Mouse (Mus musculus) limb, embryonic 14.5 days (tissue): ENCODE measurements around the gene Fam167b. TPM values are rescaled to one million over a fixed set of nuclear protein-coding genes. Genes with fewer than 3 reads are reported as not detected.
A peak's percentile ranks its signal among the peaks of the same experiment; 100 is the strongest.

Source experiments
- ATAC-seq: fragments of 200-750 bp; cut with Nextera tagmentation; 2 replicates; pipeline ENCODE4 v1.8.0; 2017; ENCODE audit warnings: low read depth, moderate number of reproducible peaks, moderate TSS enrichment; ENCODE audit not compliant: low FRiP score
- DNase-seq: peaks from one replicate; pipeline ENCODE4 v3.0.0-alpha.2; 2015; ENCODE audit warnings: low spot score
- H3K27ac ChIP-seq: fragments of 300-500 bp; sonication (generic); replicated peaks from 2 replicates; pipeline ENCODE4 v1.5.1; 2014; ENCODE audit warnings: low read depth, mild to moderate bottlenecking, low read length, moderate library complexity, mixed read lengths
- H3K27me3 ChIP-seq: fragments of 300-500 bp; sonication (generic); 2 replicates; pipeline ENCODE4 v1.6.1; 2014; ENCODE audit warnings: low read length, mixed read lengths; ENCODE audit not compliant: control insufficient read depth, insufficient read depth
- H3K36me3 ChIP-seq: fragments of 300-500 bp; sonication (generic); 2 replicates; pipeline ENCODE4 v1.6.1; 2014; ENCODE audit warnings: mild to moderate bottlenecking, low read length, moderate library complexity, mixed read lengths; ENCODE audit not compliant: control insufficient read depth, insufficient read depth
- H3K4me1 ChIP-seq: fragments of 300-500 bp; sonication (generic); 2 replicates; pipeline ENCODE4 v1.6.1; 2014; ENCODE audit warnings: antibody characterized with exemption, low read length, mixed read lengths; ENCODE audit not compliant: control insufficient read depth, insufficient read depth
- H3K4me2 ChIP-seq: fragments of 300-500 bp; sonication (generic); replicated peaks from 2 replicates; pipeline ENCODE4 v1.6.1; 2014; ENCODE audit warnings: low read depth, mild to moderate bottlenecking, low read length, moderate library complexity; ENCODE audit not compliant: severe bottlenecking
- H3K4me3 ChIP-seq: fragments of 300-500 bp; sonication (generic); replicated peaks from 2 replicates; pipeline ENCODE4 v1.5.1; 2014; ENCODE audit warnings: low read length
- H3K9ac ChIP-seq: fragments of 300-500 bp; sonication (generic); 2 replicates; pipeline ENCODE4 v1.6.1; 2014; ENCODE audit warnings: mild to moderate bottlenecking, low read depth, low read length, moderate library complexity; ENCODE audit not compliant: severe bottlenecking
- H3K9me3 ChIP-seq: fragments of 300-500 bp; sonication (generic); 2 replicates; pipeline ENCODE4 v1.6.1; 2016; ENCODE audit warnings: low read length; ENCODE audit not compliant: control insufficient read depth
- POLR2A ChIP-seq: fragments of 200-500 bp; IDR thresholded peaks from 2 replicates; pipeline ENCODE4 v1.8.0; 2012; ENCODE audit warnings: inconsistent platforms, mild to moderate bottlenecking, moderate library complexity, borderline replicate concordance; ENCODE audit not compliant: insufficient read depth, insufficient read length; ENCODE audit errors: extremely low read depth
- WGBS: fragments of 180-500 bp; shearing (Covaris S2); extraction: QIAGEN DNeasy Blood & Tissue Kit; methylation state at CpG from one replicate; pipeline ENCODE4 v1.1.7; 2014; 5-methylcytosine and 5-hydroxymethylcytosine counted together
- polyA plus RNA-seq, 2 experiments: library from polyadenylated mRNA; depleted of rRNA in 1 of 2; stranded (reverse) in 1 of 2; unstranded in 1 of 2; fragments of >200 nt; fragmentation: Nextera tagmentation in 1 of 2; extraction: Ambion mirVana in 1 of 2; gene quantifications; 2 replicates each; pipeline versions ENCODE4 v1.2.1 to v1.2.3; 2012 to 2014

Fam167b gene
- polyA plus RNA-seq, 2 experiments = 5.3 to 7.3 TPM

DNA sequence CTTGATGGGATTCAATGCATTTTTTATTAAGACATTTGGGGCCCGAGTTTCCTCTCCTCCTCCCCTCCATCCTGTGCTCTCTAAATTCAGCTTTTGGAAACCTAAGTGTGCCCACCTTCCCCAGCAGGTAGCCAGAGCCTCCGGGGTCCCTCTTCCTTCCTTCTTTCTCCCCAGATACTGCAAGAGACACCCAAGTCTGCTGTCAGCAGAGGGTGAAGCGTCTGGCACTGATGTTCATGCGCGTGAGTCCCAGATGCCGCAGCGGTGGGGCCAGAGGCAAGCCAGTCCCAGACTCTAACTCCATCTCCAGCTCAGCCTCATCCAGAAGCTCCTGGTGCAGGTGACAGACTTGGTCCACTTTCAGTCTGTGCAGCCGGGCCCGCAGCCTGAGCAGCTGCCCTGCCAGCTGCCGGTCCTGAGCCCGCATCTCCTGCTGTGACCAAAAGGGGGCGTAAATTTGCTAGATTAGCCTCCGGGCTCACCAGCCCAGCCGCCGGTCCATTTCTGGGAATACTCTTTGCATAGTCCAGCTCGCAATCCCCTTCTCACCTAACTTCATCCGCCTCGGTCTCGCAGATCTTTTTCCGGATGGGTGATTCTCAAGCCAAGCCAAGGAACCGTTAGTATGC lies 1.4 kb downstream of the Fam167b start:
- TF ChIP-seq POLR2A = no peak
- 0 out of 2 replicates have a peak, but pooled peaks have one; percentile 55 for ATAC-seq
- Histone ChIP-seq H3K4me1 (no peaks in the 10 kb centered on the region; the same call in 1 of the 2 replicates), H3K4me2 (0 out of 2 replicates have a peak overlapping the region, but pooled peaks have one; percentile 5), H3K4me3 (no peak overlapping the region), H3K27me3 (no peaks in the 10 kb centered on the region), H3K9ac (no peak overlapping the region; the same call in 1 of the 2 replicates), H3K36me3 (no peaks in the 10 kb centered on the region), H3K27ac (no peak overlapping the region), H3K9me3 (no peaks in the 10 kb centered on the region)
- peak; percentile 27 for DNase-seq
- WGBS = 33% methylated on average over 21 of the region's 21 CpGs

DNA sequence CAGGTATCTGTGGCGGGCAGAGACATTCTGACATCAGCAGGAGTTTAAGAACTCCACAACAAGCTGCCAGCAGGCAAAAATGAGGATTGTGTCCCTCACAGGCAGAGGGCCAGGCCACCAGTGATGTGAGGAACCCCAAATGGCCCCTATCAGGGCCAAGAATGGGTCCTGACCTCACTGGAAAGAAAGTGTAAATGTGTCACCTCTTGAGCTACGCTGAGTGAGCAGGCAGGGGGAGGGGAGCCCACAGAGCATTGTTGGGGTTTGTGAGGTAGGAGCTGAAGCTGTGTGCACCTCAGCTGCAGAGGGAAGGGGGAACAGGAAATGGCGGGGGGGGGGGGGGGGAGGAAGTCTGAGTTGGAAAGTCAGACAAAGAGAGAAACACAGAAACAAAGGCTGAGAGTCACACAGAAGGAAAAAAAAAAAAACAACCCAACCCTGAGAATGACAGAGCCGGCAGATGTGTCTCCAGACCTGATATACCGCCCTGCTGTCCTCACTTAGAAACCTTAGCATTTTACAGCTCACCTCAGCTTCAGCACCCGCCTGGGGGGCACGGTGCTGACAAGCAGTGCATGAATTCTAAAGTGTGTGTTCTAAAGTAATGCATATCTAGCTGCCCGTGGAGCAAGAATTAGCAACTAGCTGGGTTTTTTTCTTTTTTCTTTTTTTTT lies 3.0 kb downstream of the Fam167b start:
- Histone ChIP-seq H3K4me2 (no peak overlapping the region), H3K27me3 (no peaks in the 10 kb centered on the region), H3K36me3 (no peaks in the 10 kb centered on the region), H3K4me3 (no peak overlapping the region), H3K9me3 (no peaks in the 10 kb centered on the region), H3K4me1 (no peaks in the 10 kb centered on the region; the same call in 1 of the 2 replicates), H3K27ac (no peak overlapping the region), H3K9ac (0 out of 2 replicates have a peak overlapping the region, but pooled peaks have one; percentile 3)
- DNase-seq = no peak
- TF ChIP-seq POLR2A = no peak
- peak; percentile 60; the same call in 1 of the 2 replicates for ATAC-seq
- WGBS = 32% methylated on average over 7 of the region's 8 CpGs

DNA sequence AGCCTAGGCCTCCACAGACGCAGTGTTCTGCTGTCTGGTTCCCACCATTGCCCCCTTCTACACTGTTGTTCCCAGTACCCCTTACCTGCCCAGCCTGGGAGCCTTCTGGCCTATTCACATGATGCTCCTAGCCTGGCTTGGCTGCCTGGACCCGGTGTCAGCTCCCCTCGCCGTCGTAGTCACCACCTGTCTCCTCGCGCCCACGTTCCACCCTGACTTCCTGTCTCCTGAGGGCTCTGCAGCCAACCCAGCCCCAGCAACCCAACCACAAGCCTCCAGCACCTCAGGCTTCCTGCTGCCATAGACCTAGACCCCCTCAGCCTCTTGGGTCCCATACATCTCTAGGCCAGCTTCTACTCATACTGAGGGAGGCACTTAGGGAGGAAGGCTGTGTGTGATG lies 4.9 kb downstream of the Fam167b start, which contains the start of gene Lck:
Lck (minus strand) TSS at position 212 of the 400 bp plus-strand sequence.
- no peak for ATAC-seq
- WGBS = 89% methylated on average over 8 of the region's 8 CpGs
- TF ChIP-seq POLR2A = no peak
- no peak within 1 kb of the TSS for H3K27ac ChIP-seq
- DNase-seq = no peak
- no peak within 1 kb of the TSS for H3K4me3 ChIP-seq
- no peaks in the 10 kb centered on the region; the same call in 1 of the 2 replicates for H3K4me1 ChIP-seq
- no peak within 1 kb of the TSS for H3K9ac ChIP-seq
- H3K36me3 ChIP-seq = no peaks in the 10 kb centered on the region
- H3K27me3 ChIP-seq = no peaks in the 10 kb centered on the region
- H3K9me3 ChIP-seq = no peaks in the 10 kb centered on the region
- no peak within 1 kb of the TSS for H3K4me2 ChIP-seq

DNA sequence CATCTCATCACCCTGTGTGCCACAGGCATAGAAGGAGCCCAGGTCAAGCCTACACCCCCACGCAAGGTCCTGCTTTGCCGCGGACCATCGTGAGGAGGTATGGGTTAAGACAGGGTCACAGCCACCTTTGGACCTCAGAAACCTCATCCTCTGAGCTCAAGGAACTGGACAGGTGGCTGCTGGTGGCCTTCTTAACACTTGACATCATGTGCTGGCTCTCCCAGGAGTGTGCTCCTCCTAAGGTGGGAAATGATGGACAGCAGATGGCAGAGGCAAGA lies 5.3 kb downstream of the Fam167b start:
- Histone ChIP-seq H3K9me3 (no peaks in the 10 kb centered on the region), H3K4me3 (no peak overlapping the region), H3K4me2 (no peak overlapping the region), H3K27me3 (no peaks in the 10 kb centered on the region), H3K9ac (no peak overlapping the region), H3K27ac (no peak overlapping the region), H3K4me1 (no peaks in the 10 kb centered on the region; the same call in 1 of the 2 replicates), H3K36me3 (no peaks in the 10 kb centered on the region)
- ATAC-seq (no peak), DNase-seq (no peak)
- 94% methylated on average over 4 of the region's 4 CpGs for WGBS
- TF ChIP-seq POLR2A = no peak

DNA sequence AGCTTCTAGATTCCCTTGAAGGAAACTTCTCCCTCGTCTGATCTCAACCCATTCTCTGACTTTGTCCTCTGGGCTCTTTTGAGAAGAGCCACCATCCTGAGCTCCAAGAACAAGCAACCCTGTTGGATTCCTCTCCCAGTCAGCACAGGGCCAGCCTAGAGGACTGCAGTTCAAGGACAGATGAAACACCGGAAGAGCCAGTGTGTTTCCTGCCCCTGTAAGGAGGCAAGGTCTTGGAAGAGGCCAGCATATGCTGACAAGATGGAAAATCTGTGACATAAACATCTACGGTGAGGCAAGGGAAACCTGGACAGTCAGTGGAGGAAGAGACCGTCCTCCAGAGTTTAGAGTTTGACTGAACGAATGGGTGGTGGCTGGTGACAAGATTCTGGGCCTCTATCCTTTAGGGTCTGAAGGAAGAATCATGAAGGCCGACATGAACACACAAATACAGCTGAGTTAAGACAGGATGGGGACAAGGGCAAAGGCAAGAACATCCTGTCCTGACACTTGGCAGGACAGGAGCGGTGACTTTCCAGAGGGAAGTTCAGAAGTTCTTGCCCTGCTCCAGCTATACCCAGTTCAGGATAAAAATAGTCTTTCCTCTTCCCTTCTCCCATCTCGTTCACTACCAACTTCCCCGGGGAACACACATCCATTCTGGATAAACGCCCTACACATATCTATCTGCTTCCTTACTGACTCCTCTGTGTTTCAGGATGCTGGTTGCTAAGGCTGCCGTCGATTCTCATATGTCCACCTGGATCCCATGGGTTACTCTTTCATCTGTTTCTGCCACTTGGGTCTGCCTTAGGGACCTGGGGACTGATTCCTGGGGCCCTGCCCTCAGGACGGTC lies 5.9 kb downstream of the Fam167b start:
- H3K4me2 ChIP-seq = no peak overlapping the region
- H3K36me3 ChIP-seq = no peaks in the 10 kb centered on the region
- 84% methylated on average over 13 of the region's 13 CpGs for WGBS
- DNase-seq (no peak), ATAC-seq (no peak)
- H3K9me3 ChIP-seq = no peaks in the 10 kb centered on the region
- no peak overlapping the region for H3K27ac ChIP-seq
- H3K4me3 ChIP-seq = no peak overlapping the region
- H3K27me3 ChIP-seq = no peaks in the 10 kb centered on the region
- no peaks in the 10 kb centered on the region; the same call in 1 of the 2 replicates for H3K4me1 ChIP-seq
- no peak overlapping the region for H3K9ac ChIP-seq
- no peak for TF ChIP-seq POLR2A
